Mouse (Mus musculus) bone marrow macrophage, adult 2 months (primary cell): Measurements from ENCODE around the gene Ptprb. TPM values are rescaled to one million over a fixed set of nuclear protein-coding genes. Genes with fewer than 3 reads are reported as not detected.

Source experiments
- H3K27ac ChIP-seq: 2 replicates; pipeline ENCODE4 v1.5.1; 2012; ENCODE audit warnings: low read depth, low read length; ENCODE audit not compliant: insufficient read depth
- H3K4me1 ChIP-seq: 2 replicates; pipeline ENCODE4 v1.6.1; 2012; ENCODE audit warnings: low read length; ENCODE audit not compliant: control insufficient read depth, insufficient read depth
- H3K4me3 ChIP-seq: 2 replicates; pipeline ENCODE4 v1.5.1; 2012; ENCODE audit warnings: mild to moderate bottlenecking, low read length, moderate library complexity; ENCODE audit not compliant: insufficient read depth
- CTCF ChIP-seq: IDR thresholded peaks from 2 replicates; pipeline ENCODE4 v1.5.1; 2012; ENCODE audit warnings: low read depth, mild to moderate bottlenecking, low read length, moderate library complexity
- POLR2A ChIP-seq: IDR thresholded peaks from 2 replicates; pipeline ENCODE4 v1.6.1; 2012; ENCODE audit warnings: mild to moderate bottlenecking, low read depth, low read length, borderline replicate concordance
- polyA plus RNA-seq: library from polyadenylated mRNA; stranded (reverse); fragments of >200 nt; gene quantifications from 2 replicates; pipeline ENCODE4 v1.2.4, GENCODE M21; 2012; ENCODE audit not compliant: missing spikeins, insufficient read depth, insufficient read length

The Ptprb gene
- not detected in 2 replicates for polyA plus RNA-seq

- Histone ChIP-seq H3K27ac (no peak within 1 kb of the TSS), H3K4me1 (no peaks in the 10 kb centered on the region), H3K4me3 (no peak within 1 kb of the TSS)
- TF ChIP-seq POLR2A = no peak
Observed at GRCm38 (mm10) chr10:116275280-116275679, at the start of gene Ptprb. Gene Ptprb, plus strand, starts transcription at chr10:116275523.

- no peak overlapping the region for H3K4me3 ChIP-seq
- no peak for TF ChIP-seq CTCF
- TF ChIP-seq POLR2A = no peak
- H3K27ac ChIP-seq = no peak overlapping the region
- no peaks in the 10 kb centered on the region for H3K4me1 ChIP-seq
Observed at GRCm38 (mm10) chr10:116235299-116235698, 40.0 kb upstream of the Ptprb start.

GRCm38 (mm10) chr10:116242200-116242599 lies 33.1 kb upstream of the Ptprb start:
- H3K4me1 ChIP-seq = no peaks in the 10 kb centered on the region
- no peak overlapping the region for H3K27ac ChIP-seq
- H3K4me3 ChIP-seq = no peak overlapping the region
- TF ChIP-seq POLR2A (no peak), CTCF (no peak)

- H3K4me1 ChIP-seq = no peaks in the 10 kb centered on the region
- TF ChIP-seq POLR2A (no peak), CTCF (no peak)
- H3K4me3 ChIP-seq = no peak overlapping the region
- no peak overlapping the region for H3K27ac ChIP-seq
Observed at GRCm38 (mm10) chr10:116243373-116243772, 31.9 kb upstream of the Ptprb start.

- no peak overlapping the region for H3K4me3 ChIP-seq
- no peak overlapping the region for H3K27ac ChIP-seq
- TF ChIP-seq CTCF (no peak), POLR2A (no peak)
- H3K4me1 ChIP-seq = no peaks in the 10 kb centered on the region
Observed at GRCm38 (mm10) chr10:116245632-116246031, 29.7 kb upstream of the Ptprb start.

- no peaks in the 10 kb centered on the region for H3K4me1 ChIP-seq
- no peak overlapping the region for H3K27ac ChIP-seq
- TF ChIP-seq POLR2A (no peak), CTCF (no peak)
- H3K4me3 ChIP-seq = no peak overlapping the region
Observed at GRCm38 (mm10) chr10:116252668-116253067, 22.7 kb upstream of the Ptprb start.

GRCm38 (mm10) chr10:116253972-116254371 lies 21.4 kb upstream of the Ptprb start:
- Histone ChIP-seq H3K27ac (no peak overlapping the region), H3K4me1 (no peaks in the 10 kb centered on the region), H3K4me3 (no peak overlapping the region)
- TF ChIP-seq POLR2A = no peak
- no peak for TF ChIP-seq CTCF

GRCm38 (mm10) chr10:116259298-116259697 lies 16.0 kb upstream of the Ptprb start:
- Histone ChIP-seq H3K4me3 (no peak overlapping the region), H3K27ac (no peak overlapping the region), H3K4me1 (no peaks in the 10 kb centered on the region)
- no peak for TF ChIP-seq CTCF
- TF ChIP-seq POLR2A = no peak

GRCm38 (mm10) chr10:116260658-116261433 lies 14.5 kb upstream of the Ptprb start:
- no peak overlapping the region; the same call in 1 of the 2 replicates for H3K27ac ChIP-seq
- no peak overlapping the region for H3K4me3 ChIP-seq
- TF ChIP-seq POLR2A (no peak), CTCF (no peak)
- no peaks in the 10 kb centered on the region for H3K4me1 ChIP-seq

- Histone ChIP-seq H3K4me1 (no peaks in the 10 kb centered on the region), H3K27ac (no peak overlapping the region), H3K4me3 (no peak overlapping the region)
- TF ChIP-seq POLR2A (no peak), CTCF (no peak)
Observed at GRCm38 (mm10) chr10:116261559-116261958, 13.8 kb upstream of the Ptprb start.
